Mouse (Mus musculus): ENCODE measurements at regions not wholly inside any gene's neighbourhood (a gene's known extent, or its start where the extent isn't known, plus 50 kb on each side); places are given as distances from the start of the nearest gene placed in this dataset.
A peak's percentile ranks its signal among the peaks of the same experiment; 100 is the strongest.

DNA sequence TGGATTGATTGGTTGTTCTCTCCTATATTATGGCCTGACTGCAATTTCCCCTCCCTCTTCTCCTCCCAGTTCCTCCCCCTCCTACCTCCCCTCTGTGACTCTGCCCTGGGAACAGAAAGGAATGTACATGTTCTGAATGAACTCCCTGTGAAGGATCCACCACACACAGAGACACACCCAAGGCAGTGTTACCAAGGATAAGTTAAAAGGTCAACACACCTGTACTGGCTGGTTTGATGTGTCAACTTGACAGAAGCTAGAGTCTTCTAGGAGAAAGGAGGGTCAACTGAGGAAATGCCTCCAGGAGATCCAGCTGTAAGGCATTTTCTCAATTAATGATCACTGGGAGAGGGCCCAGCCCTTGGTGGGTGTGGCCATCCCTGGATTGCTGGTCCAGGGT, 456.1 kb downstream of the Gtdc1 start:
- Histone ChIP-seq H3K27ac (no peak overlapping the region), H3K9ac (no peak overlapping the region), H3K36me3 (replicated peaks; ENCODE audit: control insufficient read depth, insufficient read depth) (no peaks in the 10 kb centered on the region), H3K4me3 (replicated peaks; ENCODE audit: low read length) (no peak overlapping the region), H3K4me1 (replicated peaks; ENCODE audit: control insufficient read depth, insufficient read depth, low read length) (no peaks in the 10 kb centered on the region), H3K27me3 (ENCODE audit: control insufficient read depth, insufficient read depth, low read length) (no peaks in the 10 kb centered on the region), H3K9me3 (ENCODE audit: control insufficient read depth, low read length) (no peaks in the 10 kb centered on the region), H3K4me2 (replicated peaks) (no peak overlapping the region)
- ATAC-seq (ENCODE audit: low FRiP score), result no peak
- DNase-seq (ENCODE audit: low spot score), result no peak

DNA sequence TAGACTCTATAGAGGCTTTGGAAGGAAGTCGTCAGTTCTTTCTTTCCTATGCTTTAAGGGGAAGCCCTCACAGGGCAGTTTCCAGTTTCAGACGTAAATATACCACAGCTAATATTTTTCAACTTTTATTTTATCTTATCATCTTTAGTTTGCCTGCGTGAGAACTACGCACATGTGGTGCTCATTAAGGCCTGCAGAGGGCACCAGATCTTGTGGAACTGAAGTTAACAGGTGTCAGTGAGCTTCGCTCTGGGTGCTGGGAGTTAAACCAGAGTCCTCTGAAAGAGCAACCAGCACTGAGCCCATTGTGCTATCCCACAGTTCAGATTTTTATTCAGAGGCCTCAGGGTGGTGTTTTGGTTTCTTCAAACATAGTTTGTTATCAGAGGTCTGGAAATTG, 456.5 kb downstream of the Gtdc1 start:
- Histone ChIP-seq H3K27ac (no peak overlapping the region), H3K27me3 (ENCODE audit: control insufficient read depth, insufficient read depth, low read length) (no peaks in the 10 kb centered on the region), H3K9me3 (ENCODE audit: control insufficient read depth, low read length) (no peaks in the 10 kb centered on the region), H3K9ac (no peak overlapping the region), H3K4me2 (replicated peaks) (no peak overlapping the region), H3K4me3 (replicated peaks; ENCODE audit: low read length) (no peak overlapping the region), H3K4me1 (replicated peaks; ENCODE audit: control insufficient read depth, insufficient read depth, low read length) (no peaks in the 10 kb centered on the region), H3K36me3 (replicated peaks; ENCODE audit: control insufficient read depth, insufficient read depth) (no peaks in the 10 kb centered on the region)
- ATAC-seq (ENCODE audit: low FRiP score) (no peak), DNase-seq (ENCODE audit: low spot score) (no peak)
- 96% methylated on average over 5 of the region's 5 CpGs for WGBS

DNA sequence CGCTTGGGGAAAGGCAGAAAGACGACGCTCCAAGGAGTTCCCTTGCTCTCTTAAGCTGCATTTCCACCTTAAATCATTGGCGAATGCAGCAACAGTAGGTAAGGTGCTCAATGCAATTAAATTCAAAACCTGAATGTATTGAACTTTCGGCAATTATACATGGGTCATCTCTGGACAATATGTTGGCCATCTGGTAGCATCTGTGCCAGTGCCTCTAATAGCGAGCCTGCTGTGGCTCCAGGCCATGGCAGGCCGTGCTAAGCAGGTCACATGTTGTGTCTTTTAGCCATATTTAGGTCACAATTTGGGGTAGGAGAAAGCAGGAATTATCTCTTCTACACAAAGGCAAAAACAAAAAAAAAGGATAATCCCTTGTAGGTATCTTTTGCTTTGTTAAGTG, 462.8 kb downstream of the Gtdc1 start:
- no peak overlapping the region for H3K27ac ChIP-seq
- H3K27me3 ChIP-seq (ENCODE audit: control insufficient read depth, insufficient read depth, low read length), result no peaks in the 10 kb centered on the region
- no peaks in the 10 kb centered on the region for H3K9me3 ChIP-seq (ENCODE audit: control insufficient read depth, low read length)
- H3K4me1 ChIP-seq (replicated peaks; ENCODE audit: control insufficient read depth, insufficient read depth, low read length), result no peaks in the 10 kb centered on the region
- no peak overlapping the region for H3K4me3 ChIP-seq (replicated peaks; ENCODE audit: low read length)
- no peak overlapping the region for H3K4me2 ChIP-seq (replicated peaks)
- H3K9ac ChIP-seq, result no peak overlapping the region
- no peaks in the 10 kb centered on the region for H3K36me3 ChIP-seq (replicated peaks; ENCODE audit: control insufficient read depth, insufficient read depth)
- 81% methylated on average over 7 of the region's 7 CpGs for WGBS
- ATAC-seq (ENCODE audit: low FRiP score) (no peak), DNase-seq (ENCODE audit: low spot score) (no peak)

DNA sequence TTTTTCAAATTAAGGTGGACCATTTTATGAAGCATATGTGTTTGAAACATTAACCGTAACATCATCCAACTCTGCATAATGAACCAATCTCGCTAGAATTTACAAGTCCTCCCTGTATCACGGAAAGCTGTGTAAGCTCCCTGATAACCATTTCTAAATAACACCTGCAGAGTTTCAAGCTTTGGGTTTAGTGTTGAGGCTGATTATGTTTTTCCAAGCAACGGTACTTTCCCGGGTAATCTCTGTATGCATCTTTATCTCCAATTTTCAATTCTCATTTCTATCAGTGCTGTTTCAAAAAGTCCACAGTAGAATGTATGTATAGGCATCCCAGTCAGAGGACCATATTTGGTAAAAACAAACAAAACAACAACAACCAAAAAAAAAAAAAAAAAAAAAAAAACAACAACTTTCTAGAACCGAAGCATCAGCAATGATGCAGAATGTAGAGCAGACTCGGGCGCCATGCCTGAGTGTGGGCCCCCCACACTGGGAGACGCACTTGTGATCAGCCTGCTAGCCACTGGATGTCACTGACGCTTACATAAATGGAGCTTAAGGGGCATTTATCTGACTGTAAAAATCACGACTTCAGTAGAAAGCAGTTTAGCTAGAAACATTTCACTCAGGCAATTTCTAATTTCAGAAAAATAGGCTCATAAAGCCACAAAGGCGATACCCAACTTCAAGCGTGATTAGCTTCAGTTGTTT, 464.7 kb downstream of the Gtdc1 start:
- WGBS, result 86% methylated on average over 13 of the region's 13 CpGs
- DNase-seq (ENCODE audit: low spot score), result no peak

DNA sequence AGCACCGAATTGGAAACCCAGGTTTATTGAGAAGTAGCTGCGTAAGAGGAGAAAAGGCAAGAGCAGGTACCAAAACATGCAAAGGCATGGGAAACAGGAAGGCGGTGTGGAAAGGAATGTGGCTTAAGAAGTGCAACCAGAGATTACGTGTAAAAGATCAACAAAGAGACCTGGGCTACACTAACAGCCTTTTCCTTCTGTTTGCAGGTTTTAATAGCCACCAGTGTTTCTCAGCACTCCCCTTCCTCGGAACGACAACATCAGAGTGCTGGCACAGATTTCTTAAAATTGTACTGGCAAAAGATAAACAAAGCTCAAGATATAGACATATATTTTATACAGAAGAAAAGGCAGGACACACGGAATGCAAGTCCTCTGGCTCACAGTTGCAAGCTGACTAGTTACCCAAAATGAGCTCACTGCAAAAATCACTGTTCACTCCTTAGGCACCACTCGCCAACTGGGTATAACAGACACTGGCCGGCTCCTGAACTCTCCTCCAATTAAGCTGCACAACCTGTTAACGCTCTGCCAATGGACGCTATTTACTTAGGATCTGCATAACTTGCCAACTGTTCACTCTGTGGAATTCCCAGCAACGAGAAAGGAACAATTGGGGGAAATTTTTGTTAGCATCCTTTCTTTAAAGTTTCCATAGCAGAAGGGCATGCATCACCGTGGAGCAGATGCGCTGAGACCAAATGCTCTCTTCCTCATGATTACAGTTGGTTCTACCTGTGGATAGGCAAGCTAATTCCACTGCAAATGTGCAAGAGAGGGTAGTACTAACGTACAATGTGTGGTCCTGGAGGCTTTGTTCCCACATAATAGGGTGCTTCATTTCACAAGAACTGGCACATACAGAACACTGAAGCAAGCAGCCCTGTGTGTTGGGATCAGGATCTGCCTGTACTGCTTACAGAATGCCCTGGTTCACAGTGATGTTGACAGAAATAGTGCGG, 465.9 kb downstream of the Gtdc1 start:
- H3K27ac ChIP-seq, result no peak overlapping the region
- 65% methylated on average over 16 of the region's 16 CpGs for WGBS
- ATAC-seq (ENCODE audit: low FRiP score), result peak; percentile 40; the same call in 1 of the 2 replicates

More for the DNA sequence above, 464.7 kb downstream of the Gtdc1 start:
- no peak overlapping the region for H3K4me3 ChIP-seq (replicated peaks; ENCODE audit: low read length)
- H3K27me3 ChIP-seq (ENCODE audit: control insufficient read depth, insufficient read depth, low read length), result no peaks in the 10 kb centered on the region
- H3K4me1 ChIP-seq (replicated peaks; ENCODE audit: control insufficient read depth, insufficient read depth, low read length), result no peaks in the 10 kb centered on the region
- no peaks in the 10 kb centered on the region for H3K36me3 ChIP-seq (replicated peaks; ENCODE audit: control insufficient read depth, insufficient read depth)
- no peak overlapping the region for H3K27ac ChIP-seq
- H3K9ac ChIP-seq, result no peak overlapping the region
- no peak overlapping the region for H3K4me2 ChIP-seq (replicated peaks)
- no peak for ATAC-seq (ENCODE audit: low FRiP score)
- H3K9me3 ChIP-seq (ENCODE audit: control insufficient read depth, low read length), result no peaks in the 10 kb centered on the region

DNA sequence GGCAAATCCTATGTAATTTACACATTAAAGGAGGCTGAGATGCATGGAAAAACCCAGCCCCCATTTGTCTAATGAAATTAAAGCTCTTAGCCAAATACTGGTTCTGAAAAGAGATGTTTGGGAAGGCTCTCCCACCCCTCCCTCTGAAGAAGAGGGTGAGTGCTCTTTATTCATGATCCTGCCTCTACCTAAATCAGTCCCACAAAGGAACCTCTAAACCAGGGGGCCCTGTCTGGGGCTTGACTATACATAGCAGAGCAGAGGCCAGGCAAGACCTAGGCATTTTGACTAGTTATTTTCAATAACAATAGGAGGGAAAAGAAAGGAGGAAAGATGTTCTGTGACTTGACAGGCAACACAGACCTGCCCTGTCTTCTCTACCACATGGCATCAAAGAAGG, 478.0 kb downstream of the Gtdc1 start:
- DNase-seq (ENCODE audit: low spot score) (no peak), ATAC-seq (ENCODE audit: low FRiP score) (no peak)
- no peak overlapping the region for H3K9ac ChIP-seq
- H3K4me1 ChIP-seq (replicated peaks; ENCODE audit: control insufficient read depth, insufficient read depth, low read length), result no peaks in the 10 kb centered on the region
- H3K36me3 ChIP-seq (replicated peaks; ENCODE audit: control insufficient read depth, insufficient read depth), result no peaks in the 10 kb centered on the region
- H3K27me3 ChIP-seq (ENCODE audit: control insufficient read depth, insufficient read depth, low read length), result no peaks in the 10 kb centered on the region
- no peaks in the 10 kb centered on the region for H3K9me3 ChIP-seq (ENCODE audit: control insufficient read depth, low read length)
- no peak overlapping the region for H3K4me2 ChIP-seq (replicated peaks)
- no peak overlapping the region for H3K4me3 ChIP-seq (replicated peaks; ENCODE audit: low read length)
- no peak overlapping the region for H3K27ac ChIP-seq

More for the DNA sequence above, 465.9 kb downstream of the Gtdc1 start:
- H3K9me3 ChIP-seq (ENCODE audit: control insufficient read depth, low read length), result no peaks in the 10 kb centered on the region
- no peaks in the 10 kb centered on the region for H3K27me3 ChIP-seq (ENCODE audit: control insufficient read depth, insufficient read depth, low read length)
- DNase-seq (ENCODE audit: low spot score), result no peak
- H3K4me2 ChIP-seq (replicated peaks), result no peak overlapping the region
- H3K9ac ChIP-seq, result no peak overlapping the region
- no peak overlapping the region for H3K4me3 ChIP-seq (replicated peaks; ENCODE audit: low read length)
- H3K4me1 ChIP-seq (replicated peaks; ENCODE audit: control insufficient read depth, insufficient read depth, low read length), result no peaks in the 10 kb centered on the region
- H3K36me3 ChIP-seq (replicated peaks; ENCODE audit: control insufficient read depth, insufficient read depth), result no peaks in the 10 kb centered on the region

Data from hindbrain, embryonic 14.5 days (tissue).